Mouse (Mus musculus) ES-Bruce4 (cell line): ENCODE results near the gene Pax7.

Experiments
- CTCF ChIP-seq: IDR thresholded peaks from one replicate; pipeline ENCODE4 v1.8.1; 2011; ENCODE audit warnings: low read depth, low read length
- EP300 ChIP-seq: IDR thresholded peaks from 2 replicates; pipeline ENCODE4 v1.6.1; 2011; ENCODE audit warnings: low read depth, low read length; ENCODE audit not compliant: insufficient read depth
- POLR2A ChIP-seq: IDR thresholded peaks from one replicate; pipeline ENCODE4 v1.8.1; 2011; ENCODE audit warnings: low read length; ENCODE audit not compliant: insufficient read depth

- no peak for TF ChIP-seq POLR2A
- TF ChIP-seq CTCF, result no peak
- TF ChIP-seq EP300, result 0 out of 2 replicates have a peak, but pooled peaks have one; percentile 27
Measured at GRCm38 (mm10) chr4:139771125-139771631, 62.1 kb downstream of the Pax7 start.
